Mouse (Mus musculus) C2C12 (cell line): Measurements from ENCODE around the gene Mocs3. TPM values are rescaled to one million over a fixed set of nuclear protein-coding genes. Genes with fewer than 3 reads are reported as not detected.

ENCODE experiments used
- H3K27me3 ChIP-seq: one replicate; pipeline ENCODE4 v1.6.1; 2011; ENCODE audit not compliant: control insufficient read depth, insufficient read depth, insufficient read length
- H3K36me3 ChIP-seq: one replicate; pipeline ENCODE4 v1.6.1; 2011; ENCODE audit not compliant: control insufficient read depth, insufficient read depth
- H3K4me3 ChIP-seq: one replicate; pipeline ENCODE4 v1.5.1; 2011; ENCODE audit warnings: mild to moderate bottlenecking, control low read depth; ENCODE audit not compliant: poor library complexity, insufficient read depth, severe bottlenecking
- H3K79me2 ChIP-seq: one replicate; pipeline ENCODE4 v1.6.1; 2011; ENCODE audit not compliant: control insufficient read depth, insufficient read depth
- H3K79me3 ChIP-seq: one replicate; pipeline ENCODE4 v1.6.1; 2011; ENCODE audit warnings: low read depth, control low read depth
- H3ac ChIP-seq: one replicate; pipeline ENCODE3; 2011; ENCODE audit warnings: low read depth; ENCODE audit not compliant: control insufficient read depth, insufficient read length
- CEBPB ChIP-seq: IDR thresholded peaks from one replicate; pipeline ENCODE4 v1.6.1; 2011; ENCODE audit warnings: low read depth, mild to moderate bottlenecking, control low read depth, moderate library complexity
- CTCF ChIP-seq: IDR thresholded peaks from one replicate; pipeline ENCODE4 v1.5.1; 2011; ENCODE audit not compliant: control insufficient read depth, insufficient read depth, insufficient read length
- FOSL1 ChIP-seq: IDR thresholded peaks from one replicate; pipeline ENCODE4 v1.8.0; 2011; ENCODE audit warnings: mild to moderate bottlenecking, low read length; ENCODE audit not compliant: poor library complexity, insufficient read depth, severe bottlenecking
- MAX ChIP-seq: IDR thresholded peaks from one replicate; pipeline ENCODE4 v1.6.1; 2011; ENCODE audit warnings: mild to moderate bottlenecking, control low read depth
- MYOD1 ChIP-seq: IDR thresholded peaks from one replicate; pipeline ENCODE4 v1.6.1; 2011; ENCODE audit warnings: low read depth; ENCODE audit not compliant: control insufficient read depth, insufficient read length
- MYOG ChIP-seq: IDR thresholded peaks from one replicate; pipeline ENCODE4 v1.6.1; 2011; ENCODE audit not compliant: control insufficient read depth, insufficient read length; ENCODE audit errors: extremely low read depth
- USF1 ChIP-seq: IDR thresholded peaks from one replicate; pipeline ENCODE4 v1.6.1; 2011; ENCODE audit warnings: low read depth, mild to moderate bottlenecking, control low read depth, moderate library complexity
- polyA plus RNA-seq: library from polyadenylated mRNA; unstranded; fragments of >200 nt; fragmentation: generic; extraction: Trizol; gene quantifications from one replicate; pipeline ENCODE4 v1.2.1, GENCODE M21; 2012; ENCODE audit warnings: missing spikeins

Gene Mocs3
- polyA plus RNA-seq, 1 experiment = 9.9 TPM

DNA sequence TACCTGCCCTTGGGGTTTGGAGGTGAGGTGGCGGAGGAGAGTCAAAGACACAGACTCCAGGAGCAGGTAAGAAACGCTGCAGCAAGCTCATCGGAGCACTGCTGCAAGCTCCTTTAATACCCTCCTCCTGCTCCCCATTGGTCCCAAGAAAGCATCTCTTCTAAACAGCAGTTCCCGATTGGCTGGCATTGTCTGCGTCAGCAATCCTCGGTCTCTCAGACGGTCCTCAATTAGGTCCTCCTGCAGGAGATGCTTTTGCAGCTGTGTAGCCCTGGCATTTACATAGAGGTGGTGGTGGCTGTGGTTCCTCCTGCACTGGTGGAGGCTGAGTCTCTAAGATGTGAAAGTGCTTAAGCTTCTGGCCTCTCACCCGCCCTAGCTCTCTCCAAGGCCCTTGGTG is 15.1 kb downstream of the Mocs3 start:
- TF ChIP-seq MYOG (no peak), MYOD1 (no peak), CEBPB (no peak), FOSL1 (no peak), USF1 (no peak), MAX (no peak), CTCF (no peak)
- no peaks in the 10 kb centered on the region for H3K36me3 ChIP-seq
- H3ac ChIP-seq = no peak overlapping the region
- H3K27me3 ChIP-seq = peaks cover 18% of the 10 kb centered on the region
- H3K4me3 ChIP-seq = no peak overlapping the region
- H3K79me3 ChIP-seq = no peaks in the 10 kb centered on the region
- no peaks in the 10 kb centered on the region for H3K79me2 ChIP-seq

DNA sequence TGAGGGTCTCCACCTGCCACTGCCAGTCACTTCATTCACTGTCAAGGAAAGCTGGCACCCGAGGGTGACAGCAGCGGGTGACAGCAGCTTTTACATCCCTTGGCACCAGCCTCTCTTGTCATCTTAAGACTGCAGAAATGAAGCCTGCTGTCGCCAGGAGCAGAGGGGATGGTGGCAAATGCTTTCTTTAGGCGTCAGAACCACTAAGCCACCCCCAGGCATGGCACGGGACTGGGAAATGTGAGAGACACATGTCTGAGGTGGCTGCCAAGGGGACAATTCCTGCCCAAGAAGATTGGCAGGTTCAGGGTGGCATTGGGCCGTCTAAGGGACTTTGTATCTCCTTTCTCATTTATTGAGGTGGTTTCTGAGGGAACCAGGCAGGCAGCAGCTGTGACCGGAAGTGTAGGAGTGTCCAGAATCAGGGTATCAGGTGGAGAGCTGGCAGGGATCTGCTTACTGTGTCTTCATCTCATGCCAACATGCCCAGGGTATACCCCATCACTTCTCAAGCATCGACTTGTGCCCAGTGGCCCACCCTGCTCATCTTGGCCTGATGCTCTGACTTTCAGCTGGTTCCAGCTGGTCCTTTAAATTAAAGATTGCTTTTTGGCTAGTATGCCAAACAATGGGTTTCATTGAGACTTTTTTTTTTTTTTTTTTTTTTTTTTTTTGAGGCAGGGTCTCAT is 17.9 kb downstream of the Mocs3 start:
- H3ac ChIP-seq = no peak overlapping the region

DNA sequence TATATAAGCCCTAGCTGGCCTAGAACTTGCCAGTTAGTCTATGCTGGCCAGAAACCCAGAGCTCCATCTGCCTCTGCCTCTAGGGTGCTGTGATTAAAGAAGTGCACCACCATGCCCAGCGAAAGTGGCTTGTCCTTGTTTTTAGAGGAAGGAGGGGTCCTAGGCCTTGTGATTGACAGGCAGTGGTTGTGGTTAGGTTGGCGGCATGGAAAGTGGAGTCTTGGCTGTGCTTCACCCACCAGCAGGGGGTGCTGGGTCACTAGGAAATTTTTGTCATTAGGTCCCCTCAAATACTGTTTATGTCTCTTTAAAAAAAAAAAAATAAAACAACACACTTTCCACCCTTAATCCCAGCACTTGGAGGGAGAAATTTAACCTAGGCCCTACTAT is 18.4 kb downstream of the Mocs3 start:
- Histone ChIP-seq H3ac (no peak overlapping the region), H3K79me3 (no peaks in the 10 kb centered on the region), H3K27me3 (peaks cover 25% of the 10 kb centered on the region), H3K36me3 (no peaks in the 10 kb centered on the region), H3K4me3 (no peak overlapping the region), H3K79me2 (no peaks in the 10 kb centered on the region)
- no peak for TF ChIP-seq FOSL1
- no peak for TF ChIP-seq USF1
- no peak for TF ChIP-seq MAX
- no peak for TF ChIP-seq CEBPB
- no peak for TF ChIP-seq CTCF
- TF ChIP-seq MYOG = no peak
- no peak for TF ChIP-seq MYOD1

More for the DNA sequence above, 17.9 kb downstream of the Mocs3 start:
- Histone ChIP-seq H3K36me3 (no peaks in the 10 kb centered on the region), H3K4me3 (no peak overlapping the region), H3K79me2 (no peaks in the 10 kb centered on the region), H3K27me3 (peaks cover 23% of the 10 kb centered on the region), H3K79me3 (no peaks in the 10 kb centered on the region)
- no peak for TF ChIP-seq CTCF
- no peak for TF ChIP-seq MYOD1
- no peak for TF ChIP-seq FOSL1
- no peak for TF ChIP-seq MYOG
- no peak for TF ChIP-seq CEBPB
- TF ChIP-seq USF1 = no peak
- TF ChIP-seq MAX = no peak

DNA sequence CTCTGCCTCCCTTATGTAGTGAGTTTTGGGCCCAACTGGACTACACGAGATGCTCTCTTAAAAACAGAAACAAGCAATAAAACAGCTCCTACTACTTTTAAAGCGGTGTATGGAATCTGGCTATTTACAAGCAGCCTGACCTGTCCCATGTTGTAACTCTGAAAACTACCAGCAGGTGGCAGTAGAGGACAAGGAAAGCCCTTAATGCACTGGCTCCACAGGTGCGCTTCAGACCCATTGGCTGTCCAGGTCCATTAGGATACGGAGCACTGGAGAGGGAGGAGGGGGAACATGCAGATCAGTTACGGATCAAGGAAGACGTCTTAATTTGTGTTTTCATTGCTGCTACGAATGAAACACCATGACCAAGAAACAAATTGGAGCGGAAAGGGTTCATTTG is 19.8 kb downstream of the Mocs3 start:
- H3K79me3 ChIP-seq = no peaks in the 10 kb centered on the region
- no peaks in the 10 kb centered on the region for H3K79me2 ChIP-seq
- no peak overlapping the region for H3K4me3 ChIP-seq
- H3ac ChIP-seq = no peak overlapping the region
- H3K36me3 ChIP-seq = no peaks in the 10 kb centered on the region
- TF ChIP-seq MYOG (no peak), CTCF (peak; percentile 67)
- peaks cover 32% of the 10 kb centered on the region for H3K27me3 ChIP-seq

DNA sequence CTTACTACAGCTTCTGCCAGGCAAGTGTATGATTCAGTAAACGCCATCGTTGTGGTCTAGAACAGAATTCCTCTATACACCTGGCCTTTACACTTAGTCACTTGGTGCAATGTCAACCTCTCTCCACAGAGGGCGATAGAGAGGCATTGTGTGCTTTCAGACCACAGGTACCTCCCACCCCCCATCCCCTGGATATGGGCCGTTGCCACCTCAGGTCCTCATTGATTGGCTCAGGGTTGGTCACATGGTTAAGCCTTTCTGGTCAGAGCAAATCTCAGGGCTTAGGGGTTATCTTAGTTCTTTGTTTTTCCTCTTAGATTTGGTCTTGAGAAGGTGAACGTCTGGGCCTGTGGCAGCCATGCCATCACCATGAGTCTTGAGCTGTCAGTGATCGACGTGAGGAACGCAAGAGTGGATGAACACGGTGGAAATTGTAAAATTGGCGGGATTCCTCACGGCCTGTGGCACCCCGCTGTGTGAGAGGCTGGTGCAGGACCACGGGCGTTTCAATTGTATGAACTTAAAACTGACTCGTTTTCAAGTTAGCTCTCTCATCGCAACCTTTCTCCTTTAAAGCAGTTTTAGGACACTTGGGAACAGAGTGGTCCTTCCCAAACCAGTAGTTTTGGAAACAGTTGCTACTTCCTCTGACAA is 22.3 kb downstream of the Mocs3 start:
- Histone ChIP-seq H3K27me3 (peaks cover 36% of the 10 kb centered on the region), H3K79me3 (no peaks in the 10 kb centered on the region), H3ac (no peak overlapping the region), H3K4me3 (no peak overlapping the region), H3K36me3 (no peaks in the 10 kb centered on the region), H3K79me2 (no peaks in the 10 kb centered on the region)
- no peak for TF ChIP-seq USF1
- no peak for TF ChIP-seq FOSL1
- TF ChIP-seq MYOD1 = no peak
- no peak for TF ChIP-seq MAX
- no peak for TF ChIP-seq CTCF
- TF ChIP-seq MYOG = no peak
- TF ChIP-seq CEBPB = no peak

DNA sequence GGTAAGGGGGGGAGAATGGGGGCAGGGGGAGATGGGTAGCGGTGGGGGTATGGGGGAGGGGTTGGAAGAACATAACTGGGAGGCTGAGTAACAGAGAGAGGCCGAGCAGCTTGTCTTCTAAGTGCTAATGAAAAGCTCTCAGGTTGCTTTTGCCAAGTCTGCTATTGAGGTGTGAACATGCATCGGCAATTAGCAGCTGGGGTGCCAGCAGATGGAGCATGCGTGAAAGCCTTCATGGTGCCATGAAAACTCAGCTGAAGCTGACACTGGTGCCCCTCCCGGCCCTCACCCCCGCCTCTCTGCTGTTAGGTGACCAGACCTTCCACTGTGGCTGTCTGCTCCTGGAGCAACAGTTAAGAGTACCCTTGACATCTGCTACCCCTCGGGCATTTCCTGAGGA is 23.4 kb downstream of the Mocs3 start:
- Histone ChIP-seq H3ac (no peak overlapping the region), H3K79me3 (no peaks in the 10 kb centered on the region), H3K79me2 (no peaks in the 10 kb centered on the region), H3K36me3 (no peaks in the 10 kb centered on the region), H3K4me3 (no peak overlapping the region), H3K27me3 (peaks cover 41% of the 10 kb centered on the region)
- no peak for TF ChIP-seq CEBPB
- no peak for TF ChIP-seq FOSL1
- no peak for TF ChIP-seq MYOG
- no peak for TF ChIP-seq CTCF
- no peak for TF ChIP-seq USF1
- no peak for TF ChIP-seq MAX
- TF ChIP-seq MYOD1 = no peak
